Mouse (Mus musculus) c-Kit-positive CD71-negative TER-119-negative erythroid progenitor cells, embryonic 14.5 days (primary cell): ENCODE data around the gene Slc11a1.
"Not testable (repeated sequence)": the region's sequence is repeated elsewhere in the genome, so short reads cannot be mapped to it uniquely, and the experiment has no call there.

Experiments used
- DNase-seq: peaks from one replicate; pipeline ENCODE4 v3.0.0-alpha.2; 2013; ENCODE audit warnings: low read depth

Slc11a1 gene

DNA sequence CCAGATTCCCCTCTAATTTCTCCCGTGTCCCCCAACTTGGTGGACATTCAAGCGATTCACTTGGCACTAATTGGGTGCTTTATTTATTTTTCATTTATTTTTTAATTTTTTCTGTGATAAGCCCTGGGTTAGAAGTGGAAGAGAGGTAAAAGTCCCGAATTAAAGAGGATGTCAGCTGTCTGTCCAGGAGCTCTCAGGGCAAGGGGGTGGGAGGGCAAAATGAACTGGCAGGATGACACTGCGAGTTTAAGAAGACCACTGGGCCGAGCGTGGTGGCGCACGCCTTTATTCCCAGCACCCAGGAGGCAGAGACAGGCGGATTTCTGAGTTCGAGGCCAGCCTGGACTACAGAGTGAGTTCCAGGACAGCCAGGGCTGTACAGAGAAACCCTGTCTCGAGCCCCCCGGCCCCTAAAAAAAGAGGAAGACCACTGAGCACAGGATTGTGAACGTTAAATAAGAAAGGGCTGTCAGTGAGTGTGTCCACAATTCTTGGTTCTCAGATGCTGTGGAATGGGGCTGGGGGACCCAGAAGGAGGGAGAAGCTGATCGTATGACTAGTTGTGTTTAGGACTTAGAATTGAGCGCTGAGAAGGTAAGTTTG lies 12.5 kb downstream of the Slc11a1 start:
- DNase-seq, result no peak

DNA sequence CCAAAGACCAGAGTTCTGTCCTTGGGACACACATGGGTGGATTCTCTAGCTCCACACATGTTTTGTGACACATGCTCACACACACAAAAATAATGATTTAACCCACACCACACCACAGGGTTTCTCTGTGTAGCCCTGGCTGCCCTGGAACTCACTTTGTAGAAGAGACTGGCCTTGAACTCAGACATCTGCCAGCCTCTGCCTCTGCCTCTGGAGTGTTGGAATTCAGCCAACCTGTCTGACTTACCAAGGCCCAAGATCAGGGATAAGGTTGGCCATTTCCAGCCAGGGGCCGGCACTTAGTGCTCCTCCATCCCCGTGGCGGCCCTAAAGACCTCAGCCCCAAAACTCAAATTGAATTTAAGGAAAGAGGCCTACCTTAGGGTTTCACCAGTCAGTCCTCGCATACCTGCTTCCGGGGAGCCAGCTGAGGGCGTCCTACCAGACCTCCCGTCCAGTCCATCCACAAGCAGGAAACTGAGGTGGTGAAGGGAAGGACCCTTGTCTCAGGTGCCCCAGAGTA lies 13.5 kb downstream of the Slc11a1 start:
- no peak for DNase-seq

DNA sequence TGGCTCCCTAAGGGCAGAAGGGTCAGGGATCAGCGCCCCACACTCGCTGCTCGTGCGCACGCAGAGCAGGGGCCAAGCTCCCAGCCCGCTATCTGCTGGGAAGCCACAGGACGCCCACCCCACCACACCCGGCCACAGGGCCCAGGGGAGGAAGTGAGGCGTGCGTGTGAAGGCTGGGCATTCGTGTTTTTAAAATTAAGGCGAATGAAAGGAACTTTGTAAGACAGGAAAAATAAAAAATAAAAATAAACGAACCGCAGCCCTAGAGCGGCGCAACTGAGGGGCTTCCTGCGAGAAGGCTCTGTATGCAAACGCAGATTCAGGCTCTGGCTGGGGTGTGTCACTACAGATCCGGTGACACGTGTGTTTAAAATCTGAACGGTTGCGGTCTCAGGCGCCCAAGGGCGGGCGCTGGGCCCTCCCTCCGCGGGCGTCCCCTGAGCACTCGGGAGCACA lies 14.9 kb downstream of the Slc11a1 start:
- peak; percentile 61 for DNase-seq

DNA sequence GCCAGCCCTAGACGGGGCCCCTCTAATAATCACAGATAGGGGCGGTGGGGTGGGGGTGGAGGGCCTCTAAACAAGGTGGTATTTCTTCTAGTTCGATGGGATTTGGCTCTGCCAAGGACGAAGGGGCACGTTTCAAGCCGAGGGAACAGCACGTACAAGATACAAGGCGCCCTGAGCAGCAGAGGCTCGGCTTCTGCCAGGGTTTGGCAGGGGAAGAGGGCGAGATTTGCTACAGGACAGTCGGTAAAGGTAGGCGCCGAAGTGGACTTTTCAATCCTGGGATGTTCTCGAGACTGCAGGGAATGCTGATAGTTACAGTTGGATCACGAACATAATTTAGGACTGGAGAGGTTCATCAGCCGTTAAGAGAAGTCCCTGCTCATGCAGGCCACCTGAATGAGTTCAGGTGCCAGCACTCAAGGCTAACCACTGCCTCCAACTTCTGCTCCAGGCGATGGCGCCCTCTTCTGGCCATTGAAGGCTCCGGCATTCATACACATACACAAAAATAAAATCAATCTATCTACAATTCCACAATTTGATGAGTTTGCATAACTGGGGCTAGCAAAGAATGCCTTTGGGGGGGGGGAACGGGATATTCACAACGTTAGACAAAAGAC lies 15.4 kb downstream of the Slc11a1 start:
- DNase-seq, result peak; percentile 83

GRCm38 (mm10) chr1:74390924-74391748 lies 16.1 kb downstream of the Slc11a1 start, which contains the start of gene Ctdsp1:
Ctdsp1 (plus strand) TSS chr1:74391509.
- peak; percentile 87 for DNase-seq

- no peak for DNase-seq
Observed at GRCm38 (mm10) chr1:74391844-74392441, 16.9 kb downstream of the Slc11a1 start.

GRCm38 (mm10) chr1:74392446-74392994 lies 17.5 kb downstream of the Slc11a1 start:
- DNase-seq, result no peak

- no peak for DNase-seq
Observed at GRCm38 (mm10) chr1:74393010-74393409, 18.0 kb downstream of the Slc11a1 start.

DNA sequence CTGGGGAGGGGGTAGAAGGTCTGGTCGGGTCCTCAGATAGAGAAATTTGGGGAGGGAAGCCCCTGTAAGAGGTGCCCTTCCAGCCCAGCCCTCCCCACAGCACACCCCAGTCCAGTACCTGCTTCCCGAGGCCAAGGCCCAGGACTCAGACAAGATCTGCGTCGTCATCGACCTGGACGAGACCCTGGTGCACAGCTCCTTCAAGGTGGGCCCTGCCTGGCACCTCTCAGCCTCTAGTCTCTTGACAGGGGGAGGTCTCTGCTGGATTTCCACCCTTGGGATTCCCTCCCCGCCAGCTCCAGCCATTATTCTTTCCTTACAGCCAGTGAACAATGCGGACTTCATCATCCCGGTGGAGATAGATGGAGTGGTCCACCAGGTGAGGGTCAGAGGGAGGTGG lies 18.7 kb downstream of the Slc11a1 start:
- no peak for DNase-seq

DNA sequence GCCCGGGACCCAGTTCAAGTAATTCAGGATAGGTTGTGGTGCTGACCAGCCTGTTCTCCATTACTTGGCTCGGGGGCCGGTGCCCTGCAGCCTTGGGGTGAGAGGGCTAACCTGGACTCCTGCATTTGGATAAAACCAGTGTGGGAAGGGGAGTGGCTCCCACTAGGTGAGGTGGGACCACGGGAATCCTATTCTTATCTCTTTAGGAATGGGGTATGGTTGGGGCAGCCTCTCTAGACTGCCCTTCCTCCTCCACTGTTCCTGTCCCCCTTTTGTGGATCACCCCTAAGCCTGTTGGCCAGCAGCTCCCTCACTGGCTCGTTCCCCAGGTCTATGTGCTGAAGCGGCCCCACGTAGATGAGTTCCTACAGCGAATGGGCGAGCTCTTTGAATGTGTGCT lies 19.3 kb downstream of the Slc11a1 start:
- DNase-seq, result no peak

- no peak for DNase-seq
Observed at GRCm38 (mm10) chr1:74394858-74395257, 19.9 kb downstream of the Slc11a1 start.

- DNase-seq, result no peak
Observed at GRCm38 (mm10) chr1:74395290-74395689, 20.3 kb downstream of the Slc11a1 start.

- DNase-seq, result not testable (repeated sequence)
Observed at GRCm38 (mm10) chr1:74396456-74397222, 21.6 kb downstream of the Slc11a1 start.

GRCm38 (mm10) chr1:74397268-74397918 lies 22.4 kb downstream of the Slc11a1 start:
- peak; percentile 95 for DNase-seq

DNA sequence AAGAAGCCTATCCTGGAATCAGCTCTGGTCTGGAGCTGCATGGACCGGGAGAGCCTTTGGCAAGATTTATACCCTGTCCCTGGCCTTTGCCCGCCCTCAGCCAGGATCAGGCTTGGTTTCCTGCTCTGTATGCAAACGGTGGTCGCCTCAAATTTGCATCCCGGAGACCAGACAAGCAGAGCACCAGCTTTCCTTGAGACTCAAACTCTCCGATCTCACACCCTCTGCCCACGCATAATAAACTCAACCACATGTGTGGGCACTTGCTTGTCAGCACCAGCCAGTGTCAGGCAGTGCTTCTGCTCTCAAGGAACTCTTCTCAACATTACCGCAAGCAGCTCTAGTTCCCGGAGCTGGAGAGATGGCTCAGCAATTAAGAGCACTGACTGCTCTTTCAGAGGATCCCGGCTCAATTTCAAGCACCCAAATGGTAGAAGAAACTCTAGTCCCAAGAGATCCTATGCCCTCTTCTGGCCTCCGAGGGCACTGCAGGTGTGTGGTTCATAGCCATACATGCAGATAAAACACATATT lies 23.0 kb downstream of the Slc11a1 start:
- no peak for DNase-seq

GRCm38 (mm10) chr1:74400531-74400930 lies 25.5 kb downstream of the Slc11a1 start:
- DNase-seq, result no peak

- no peak for DNase-seq
Observed at GRCm38 (mm10) chr1:74401015-74401702, 26.2 kb downstream of the Slc11a1 start.

DNA sequence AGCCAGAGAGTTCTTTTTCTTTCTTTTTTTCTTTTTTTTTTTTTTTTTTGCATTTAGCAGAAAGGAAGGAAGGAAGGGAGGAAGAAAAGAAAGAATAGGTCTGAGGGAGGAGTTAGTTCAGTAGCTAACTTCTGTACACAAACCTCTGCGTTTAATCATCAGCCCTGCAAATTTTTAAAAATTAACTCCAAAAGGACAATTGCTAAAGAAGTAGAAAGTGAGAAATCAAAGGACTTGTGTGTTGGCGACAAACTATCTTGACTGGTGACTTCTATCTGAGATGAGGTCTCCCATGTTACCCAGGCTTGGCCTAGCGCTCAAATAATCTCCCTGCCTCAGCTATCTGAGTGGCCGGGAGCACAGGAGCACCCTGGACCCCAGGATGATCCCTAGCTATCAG lies 29.2 kb downstream of the Slc11a1 start:
- no peak for DNase-seq

DNA sequence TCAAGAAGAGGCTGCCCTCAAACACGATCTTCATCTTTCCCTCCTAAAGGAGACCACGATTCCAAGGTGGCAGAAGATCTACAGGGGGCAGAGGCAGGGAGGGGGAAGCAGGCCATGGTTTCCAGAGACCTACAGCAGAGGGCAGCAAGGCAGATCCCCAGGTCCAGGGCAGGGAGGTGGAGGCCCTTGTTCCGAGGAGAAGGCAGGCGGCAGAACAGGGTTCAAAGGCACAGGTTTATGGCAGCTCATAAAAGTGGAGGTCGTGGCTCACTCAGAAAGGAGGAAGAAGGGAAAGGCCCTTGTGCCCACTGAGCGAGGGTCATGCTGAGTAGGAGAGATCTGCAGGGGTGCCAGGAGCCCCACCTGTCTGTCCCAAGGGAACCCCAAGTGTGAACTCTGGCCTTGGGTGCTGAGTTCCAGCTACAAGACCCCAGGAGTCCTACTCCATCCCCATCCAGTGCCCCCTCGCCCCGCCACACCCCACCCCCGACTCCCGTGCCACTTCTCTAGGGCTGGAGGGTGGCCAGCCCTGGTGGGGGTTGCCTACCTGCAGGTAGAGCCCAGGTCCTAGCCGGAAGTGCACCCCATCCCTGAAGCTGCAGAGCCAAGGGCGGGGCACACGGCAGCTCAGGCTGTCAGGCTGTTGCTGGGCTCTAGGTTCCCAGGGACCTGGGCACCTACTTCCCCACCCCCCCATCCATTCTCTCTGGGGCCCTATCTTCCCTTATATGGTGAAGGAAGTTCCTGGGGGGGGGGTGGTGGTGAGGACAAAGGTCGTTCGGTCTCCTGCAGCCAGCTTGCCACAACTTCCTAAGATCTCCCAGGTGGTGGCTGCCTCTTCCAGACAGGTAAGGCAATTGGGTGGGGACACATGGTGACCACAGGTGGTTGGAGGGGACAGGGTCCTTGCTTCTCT lies 33.9 kb downstream of the Slc11a1 start, which contains the start of gene Vil1:
Gene Vil1 (plus strand): TSS at position 788 of the 916 bp plus-strand sequence.
- no peak for DNase-seq
